Mouse (Mus musculus): Measurements from ENCODE around the gene Nr2f2. TPM values are rescaled to one million over a fixed set of nuclear protein-coding genes. Genes with fewer than 3 reads are reported as not detected.

Gene Nr2f2
- total RNA-seq, 2 experiments from 2014 or later = 13.6 to 14.8 TPM

- no peak for DNase-seq
These were observed 14.5 kb downstream of the Nr2f2 start for GRCm38 (mm10) chr7:70351981-70352560.

GRCm38 (mm10) chr7:70350781-70351551 is 15.6 kb downstream of the Nr2f2 start:
- peak; percentile 71 to 73 for DNase-seq

GRCm38 (mm10) chr7:70349981-70350670 is 16.4 kb downstream of the Nr2f2 start:
- no peak for DNase-seq

- DNase-seq = no peak
These were observed 17.4 kb downstream of the Nr2f2 start for GRCm38 (mm10) chr7:70348977-70349615.

GRCm38 (mm10) chr7:70348064-70348976 is 18.2 kb downstream of the Nr2f2 start:
- DNase-seq = no peak

- DNase-seq = no peak
These were observed 18.9 kb downstream of the Nr2f2 start for GRCm38 (mm10) chr7:70347618-70347958.

GRCm38 (mm10) chr7:70346951-70347617 is 19.5 kb downstream of the Nr2f2 start:
- no peak for DNase-seq

- peak; percentile 82 to 89 for DNase-seq
These were observed 20.5 kb downstream of the Nr2f2 start for GRCm38 (mm10) chr7:70346010-70346536.

GRCm38 (mm10) chr7:70343426-70343825 is 23.1 kb downstream of the Nr2f2 start:
- no peak for DNase-seq

GRCm38 (mm10) chr7:70342771-70343170 is 23.8 kb downstream of the Nr2f2 start:
- no peak for DNase-seq

GRCm38 (mm10) chr7:70342076-70342475 is 24.5 kb downstream of the Nr2f2 start:
- DNase-seq = no peak

GRCm38 (mm10) chr7:70339998-70340630 is 26.4 kb downstream of the Nr2f2 start:
- DNase-seq = no peak

GRCm38 (mm10) chr7:70338265-70338640 is 28.3 kb downstream of the Nr2f2 start:
- DNase-seq = no peak

- DNase-seq = no peak
These were observed 28.8 kb downstream of the Nr2f2 start for GRCm38 (mm10) chr7:70337581-70338264.

- no peak for DNase-seq
These were observed 29.8 kb downstream of the Nr2f2 start for GRCm38 (mm10) chr7:70336571-70337240.

GRCm38 (mm10) chr7:70336126-70336525 is 30.4 kb downstream of the Nr2f2 start:
- no peak for DNase-seq

GRCm38 (mm10) chr7:70335411-70335810 is 31.1 kb downstream of the Nr2f2 start:
- DNase-seq = no peak

GRCm38 (mm10) chr7:70334836-70335235 is 31.7 kb downstream of the Nr2f2 start:
- peak; percentile 76 to 90 for DNase-seq

- DNase-seq = peak in 1 of 2 experiments; percentile 4
These were observed 32.7 kb downstream of the Nr2f2 start for GRCm38 (mm10) chr7:70333851-70334250.

All from heart, adult 18-20 months (tissue).